Mouse (Mus musculus) T-cell, adult 2 months (primary cell): Measurements from ENCODE around the gene Sec61g.
A peak's percentile ranks its signal among the peaks of the same experiment; 100 is the strongest.
"Not testable (repeated sequence)": the region's sequence is repeated elsewhere in the genome, so short reads cannot be mapped to it uniquely, and the experiment has no call there.

Source experiments
- DNase-seq: peaks from one replicate; pipeline ENCODE4 v3.0.0; 2022; ENCODE audit warnings: low spot score

Sec61g gene

GRCm38 (mm10) chr11:16508052-16508654 lies at the start of gene Sec61g:
TSS of gene Sec61g (minus strand) at chr11:16508484.
- DNase-seq: peak; percentile 91

- DNase-seq: no peak
Observed at GRCm38 (mm10) chr11:16546421-16547163, 38.3 kb upstream of the Sec61g start.

DNA sequence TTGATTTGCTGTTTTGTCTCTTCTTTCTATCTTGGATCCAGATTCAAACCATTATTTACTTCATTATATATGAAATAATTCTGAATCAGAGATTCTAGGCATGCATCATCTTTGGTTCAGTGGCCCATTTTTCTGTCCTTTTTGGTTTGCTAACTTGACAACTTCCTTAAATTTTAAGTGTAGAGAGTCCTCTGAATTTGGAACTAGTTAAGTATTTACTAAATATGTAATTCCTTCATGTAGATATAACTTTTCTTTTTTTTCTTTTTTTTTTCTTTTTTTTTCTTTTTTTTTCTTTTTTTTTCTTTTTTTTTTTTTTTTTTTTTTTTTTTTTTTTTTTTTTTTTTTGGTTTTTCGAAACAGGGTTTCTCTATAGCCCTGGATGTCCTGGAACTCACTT lies 29.1 kb upstream of the Sec61g start:
- DNase-seq: no peak

GRCm38 (mm10) chr11:16534582-16535553 lies 26.6 kb upstream of the Sec61g start:
- DNase-seq: no peak

GRCm38 (mm10) chr11:16532877-16533276 lies 24.6 kb upstream of the Sec61g start:
- no peak for DNase-seq

DNA sequence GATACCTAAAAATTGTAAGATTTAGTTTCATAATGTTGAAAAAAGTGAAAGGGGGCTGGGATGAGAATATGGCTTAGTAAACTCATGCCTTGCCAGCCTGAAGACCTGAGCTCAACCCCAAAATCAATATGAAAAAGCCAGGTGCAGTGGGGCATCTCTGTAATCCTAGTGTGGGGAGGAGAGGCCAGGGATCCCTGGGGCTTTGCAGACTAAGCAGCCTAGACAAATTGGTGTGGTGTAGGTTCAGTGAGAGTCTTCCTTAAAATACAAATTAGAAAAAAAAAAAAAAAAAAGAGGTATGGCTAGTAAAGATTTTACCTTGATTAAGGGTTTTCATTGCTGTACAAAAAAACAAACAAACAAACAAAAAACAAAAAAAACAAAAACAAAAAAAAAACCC lies 20.6 kb upstream of the Sec61g start:
- no peak for DNase-seq

DNA sequence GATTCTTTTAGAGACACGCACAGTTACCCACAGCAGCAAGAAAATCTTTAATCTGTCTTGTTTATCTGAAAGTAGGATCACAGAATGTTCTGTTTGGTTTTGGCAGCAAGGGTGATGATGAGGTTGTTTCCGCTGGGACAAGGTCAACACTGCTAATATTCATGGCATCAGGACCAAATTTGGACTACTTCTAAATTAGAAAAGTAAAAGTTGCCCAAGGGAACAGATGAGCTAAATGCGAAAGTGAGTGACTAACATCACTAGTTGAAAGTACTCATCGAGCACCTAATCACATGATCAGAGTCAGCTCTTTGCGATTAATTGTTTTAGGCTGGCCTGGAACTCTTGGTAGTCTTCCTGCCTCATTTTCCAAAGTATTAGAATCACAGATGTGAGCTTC lies 20.1 kb upstream of the Sec61g start:
- no peak for DNase-seq

- DNase-seq: no peak
Observed at GRCm38 (mm10) chr11:16527743-16528142, 19.5 kb upstream of the Sec61g start.

DNA sequence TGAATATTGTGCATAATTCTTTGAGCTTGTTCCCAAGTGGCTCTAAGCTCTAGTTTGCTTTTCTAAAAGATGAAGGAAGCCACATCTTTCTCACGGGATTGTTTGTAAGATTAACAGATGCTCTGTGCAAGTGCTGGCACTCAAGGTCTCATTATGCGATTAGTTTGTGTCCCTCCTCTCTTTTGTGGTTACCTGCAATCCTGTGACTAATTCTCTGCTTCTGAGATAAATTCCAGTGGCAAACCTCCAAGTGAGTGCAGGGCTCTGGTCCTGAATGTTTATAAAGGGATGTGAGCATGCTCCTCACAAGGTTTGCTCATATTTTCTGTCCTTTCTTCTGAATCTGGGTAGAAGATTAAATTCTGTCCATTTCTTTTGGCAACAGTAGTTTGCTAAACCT lies 18.2 kb upstream of the Sec61g start:
- no peak for DNase-seq

DNA sequence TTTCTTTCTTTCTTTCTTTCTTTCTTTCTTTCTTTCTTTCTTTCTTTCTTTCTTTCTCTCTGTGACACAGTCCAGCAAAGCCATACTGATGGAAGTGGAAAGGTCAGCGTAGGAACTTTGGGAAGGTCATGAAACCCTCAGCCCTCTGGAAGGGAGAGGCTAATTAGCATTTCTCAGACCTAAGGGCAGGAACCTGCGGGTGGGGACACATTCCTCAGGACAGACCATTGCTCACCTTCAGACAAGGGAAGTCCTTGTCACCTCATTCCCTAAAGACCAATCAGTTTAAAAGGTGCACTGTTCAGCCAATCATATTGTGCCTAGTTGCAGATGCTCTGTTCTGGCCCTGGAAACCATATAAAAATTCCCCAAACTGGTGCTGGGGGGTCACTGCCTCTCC lies 17.4 kb upstream of the Sec61g start:
- DNase-seq: no peak

DNA sequence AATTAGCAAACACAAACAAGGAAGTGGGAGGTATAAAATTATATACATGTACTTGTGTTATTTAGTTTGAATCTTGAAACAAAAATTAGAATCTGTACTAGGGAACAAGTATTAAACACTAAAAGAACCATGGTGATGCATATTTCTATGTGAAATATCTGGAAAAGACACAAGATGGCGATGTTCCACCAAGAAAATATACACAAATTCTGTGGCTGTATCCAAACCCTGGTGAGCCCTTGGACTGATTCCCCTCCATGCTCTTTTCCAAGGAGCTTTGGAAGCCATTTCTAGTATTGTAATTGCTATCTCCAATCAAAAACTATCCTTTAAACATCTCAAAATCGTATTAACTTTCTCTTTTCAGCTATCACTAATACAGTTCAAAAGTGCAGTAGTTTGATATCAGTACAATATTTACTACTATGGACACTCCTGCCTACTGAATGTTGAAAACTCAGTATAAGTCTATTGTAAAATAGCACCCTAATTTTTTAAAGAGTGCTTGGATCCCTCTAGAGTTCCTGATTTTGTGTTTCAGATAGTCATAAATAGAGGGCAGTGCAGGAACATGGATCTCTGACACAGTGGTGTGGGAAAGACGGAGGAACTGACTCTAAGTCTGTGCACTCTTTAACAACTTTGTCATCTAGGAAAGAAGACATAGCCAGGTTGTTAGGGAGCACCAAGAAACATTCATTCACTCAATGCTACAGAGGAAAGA lies 16.8 kb upstream of the Sec61g start:
- DNase-seq: no peak

- DNase-seq: not testable (repeated sequence)
Observed at GRCm38 (mm10) chr11:16515081-16515480, 6.8 kb upstream of the Sec61g start.

DNA sequence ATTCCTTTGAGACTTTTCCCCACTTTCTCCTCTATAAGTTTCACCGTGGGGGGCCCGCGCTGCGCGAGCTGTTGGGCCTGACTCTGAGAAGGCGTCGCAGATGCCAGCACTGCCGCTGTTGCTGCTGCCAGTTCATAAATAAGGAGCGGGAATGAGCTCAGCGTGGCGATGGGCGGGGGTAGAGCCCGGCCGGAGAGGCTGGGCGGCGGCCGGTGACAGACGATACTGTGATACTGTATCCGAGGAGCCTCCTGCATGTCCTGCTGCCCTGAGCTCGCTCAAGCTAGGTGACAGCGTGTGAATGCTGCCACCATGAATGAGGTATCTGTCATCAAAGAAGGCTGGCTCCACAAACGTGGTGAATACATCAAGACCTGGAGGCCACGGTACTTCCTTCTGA lies 5.9 kb upstream of the Sec61g start:
- not testable (repeated sequence) for DNase-seq

GRCm38 (mm10) chr11:16507385-16508051 lies 766 bp downstream of the Sec61g start:
- peak; percentile 44 for DNase-seq

- no peak for DNase-seq
Observed at GRCm38 (mm10) chr11:16505999-16506398, 2.3 kb downstream of the Sec61g start.

DNA sequence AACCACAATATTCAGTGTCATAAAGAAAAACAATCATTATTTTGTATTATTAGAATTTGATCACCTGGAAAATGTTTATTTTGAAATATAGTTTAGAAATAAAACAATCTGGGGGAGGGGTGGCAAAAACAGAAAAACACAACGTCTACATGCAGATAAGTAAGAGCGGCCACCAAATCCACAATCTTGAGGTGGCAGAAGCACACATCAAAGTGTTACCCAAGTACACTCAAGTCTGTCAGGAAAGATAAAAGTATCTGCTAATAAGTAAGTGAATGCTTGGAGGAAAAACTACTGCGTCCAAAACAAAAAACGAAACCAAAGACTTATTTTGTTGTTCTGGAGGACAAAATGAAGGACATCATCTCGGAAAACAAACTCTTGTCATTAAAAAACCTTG lies 5.1 kb downstream of the Sec61g start:
- no peak for DNase-seq

DNA sequence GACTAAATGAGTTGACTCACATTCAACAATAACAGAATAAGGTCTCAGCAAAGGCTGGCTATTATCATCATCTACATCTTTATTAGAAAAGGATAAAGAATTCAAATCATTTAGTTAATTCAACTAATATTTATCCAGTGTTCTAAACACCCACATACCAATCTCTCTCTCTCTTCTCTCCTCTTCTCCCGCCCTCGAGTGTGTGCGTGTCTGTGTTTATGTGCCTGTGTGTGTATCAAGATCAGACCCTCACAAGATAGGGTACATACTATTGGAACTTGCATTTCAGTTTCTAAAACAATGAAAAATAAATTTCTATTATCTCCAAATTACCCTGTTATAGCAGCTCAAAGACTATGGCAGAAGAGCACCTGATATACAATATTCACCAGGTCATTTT lies 5.5 kb downstream of the Sec61g start:
- no peak for DNase-seq

DNA sequence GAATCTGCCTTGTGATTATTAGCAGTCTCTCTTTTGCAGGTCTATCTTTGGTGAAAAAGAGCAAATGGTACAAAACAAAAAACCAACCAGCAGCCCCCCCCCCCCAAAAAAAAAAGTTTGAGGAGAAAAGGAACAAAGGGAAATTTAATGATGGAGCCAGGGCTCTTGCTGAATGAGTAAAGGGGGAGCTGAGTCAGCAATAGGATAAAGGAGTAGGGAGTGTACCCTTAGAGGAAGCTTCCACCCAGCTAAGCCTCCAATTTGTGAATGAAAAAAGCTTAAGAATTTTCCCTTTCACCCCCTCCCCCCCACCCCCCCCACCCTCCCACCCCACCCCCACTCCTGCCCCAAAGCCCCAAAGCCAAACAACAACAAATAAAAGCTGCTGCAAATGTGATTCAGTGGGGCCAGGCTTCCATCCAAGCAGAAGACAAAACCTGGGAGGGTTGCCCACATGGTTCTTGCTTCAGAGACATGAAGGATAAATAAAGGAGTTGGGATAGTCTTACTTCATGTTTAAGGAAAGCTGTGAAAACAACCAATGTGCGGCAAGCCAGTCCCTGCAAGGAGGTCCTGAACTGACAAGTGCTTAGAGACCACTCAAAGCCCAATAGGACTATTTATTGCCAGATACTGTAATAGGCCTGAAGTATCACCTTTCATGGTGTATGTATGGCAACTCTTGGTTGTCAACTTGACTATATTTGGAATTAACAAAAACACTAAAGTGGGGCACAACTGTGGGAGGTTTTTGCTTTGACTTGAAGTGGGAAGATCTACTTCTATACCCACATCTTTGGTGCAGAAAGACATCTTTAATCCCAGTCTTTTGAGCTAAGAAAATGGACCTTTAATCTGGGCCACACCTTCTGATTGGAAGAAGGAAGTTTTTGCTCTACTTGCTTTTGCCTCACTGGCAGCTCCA lies 9.3 kb downstream of the Sec61g start:
- no peak for DNase-seq
